Mouse (Mus musculus): ENCODE measurements around the gene Ccr10.

- no peak for TF ChIP-seq CTCF (IDR thresholded peaks at IDR 0.05; ENCODE audit: extremely low read depth, insufficient read depth, low read length)
- no peak for TF ChIP-seq POLR2A (IDR thresholded peaks at IDR 0.05; ENCODE audit: extremely low read depth, insufficient read depth, low read length)
These were observed 5.0 kb upstream of the Ccr10 start for GRCm38 (mm10) chr11:101180261-101180660.

All from cortical plate, adult 2 months (tissue).